Mouse (Mus musculus) erythroblast, embryonic 14.5 days (primary cell): ENCODE data around the gene Gm4969.

Source experiments
- GATA1 ChIP-seq: IDR thresholded peaks from 2 replicates; pipeline ENCODE4 v1.6.1; 2012; ENCODE audit warnings: low read length, inconsistent platforms, mixed read lengths
- TAL1 ChIP-seq: IDR thresholded peaks from 3 replicates; pipeline ENCODE4 v1.6.1; 2012; ENCODE audit warnings: low read length, inconsistent platforms, mixed read lengths

- TF ChIP-seq GATA1 (no peak), TAL1 (no peak)
Measured at GRCm38 (mm10) chr7:19119631-19120429, 1.7 kb upstream of the Gm4969 start, which contains the start of gene Fbxo46.
